Mouse (Mus musculus) adrenal gland, postnatal 10 days (tissue): ENCODE measurements at regions not wholly inside any gene's neighbourhood (a gene's known extent, or its start where the extent isn't known, plus 50 kb on each side); places are given as distances from the start of the nearest gene placed in this dataset.

Experiments used
- DNase-seq: peaks from one replicate; pipeline ENCODE4 v3.0.0; 2021; ENCODE audit warnings: mixed read lengths

DNA sequence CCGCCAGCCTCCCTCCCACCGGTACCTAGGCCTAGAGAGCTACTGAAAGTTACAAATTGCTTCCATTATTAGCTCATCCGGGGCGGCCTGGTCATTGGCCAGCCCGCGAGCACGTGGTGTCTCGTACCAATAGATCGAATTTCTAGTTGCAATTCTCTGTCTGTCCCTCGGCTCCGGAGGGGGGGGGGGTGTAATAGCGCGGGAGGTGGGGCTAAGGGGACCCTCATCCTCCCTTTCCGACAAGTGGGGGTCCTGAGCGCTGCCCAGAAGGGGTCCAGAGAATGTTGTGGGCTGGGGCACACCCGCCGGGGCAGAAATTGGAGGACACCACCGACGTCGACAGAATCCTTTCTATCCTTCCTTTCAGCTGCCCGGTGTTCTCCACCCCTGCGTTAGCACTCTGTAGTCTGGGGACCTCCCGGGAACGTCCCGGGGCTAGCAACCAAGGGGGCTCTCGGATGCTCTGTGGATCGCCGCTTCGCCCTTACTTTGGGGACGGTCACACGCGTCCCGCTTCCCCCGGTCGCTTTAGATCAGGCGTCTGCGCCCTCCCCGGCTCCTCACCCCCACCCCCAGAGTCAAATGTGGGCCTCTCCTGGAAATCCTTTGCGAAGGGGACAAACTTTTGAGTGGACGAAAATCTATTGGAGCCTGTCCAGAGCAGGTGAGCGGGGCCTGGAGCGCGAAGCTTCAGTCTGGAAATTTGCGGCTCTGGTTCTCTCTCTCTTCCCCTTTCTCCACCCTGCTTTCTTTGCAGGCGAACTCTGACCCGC, 64.6 kb downstream of the Smug1 start:
- peak; percentile 68 for DNase-seq

DNA sequence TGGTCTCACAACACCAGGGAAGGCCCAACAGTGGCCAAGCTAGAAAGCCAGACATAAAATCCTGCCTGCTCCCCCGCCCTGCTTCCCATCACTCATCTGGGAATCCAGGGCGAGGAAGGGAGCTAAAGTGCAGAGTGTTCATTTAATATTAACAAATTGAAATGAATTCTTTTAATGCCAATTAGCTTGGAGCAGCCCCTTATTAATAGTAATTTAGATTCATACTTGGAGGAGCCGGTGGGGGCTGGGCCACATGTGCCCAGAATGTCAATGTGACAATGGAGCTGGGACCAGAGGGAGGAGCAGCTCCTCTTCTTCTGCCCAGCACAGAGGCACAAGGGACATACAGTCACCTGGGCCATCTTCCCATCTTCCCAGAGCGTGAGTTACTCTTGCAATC, 66.8 kb downstream of the Smug1 start:
- no peak for DNase-seq

DNA sequence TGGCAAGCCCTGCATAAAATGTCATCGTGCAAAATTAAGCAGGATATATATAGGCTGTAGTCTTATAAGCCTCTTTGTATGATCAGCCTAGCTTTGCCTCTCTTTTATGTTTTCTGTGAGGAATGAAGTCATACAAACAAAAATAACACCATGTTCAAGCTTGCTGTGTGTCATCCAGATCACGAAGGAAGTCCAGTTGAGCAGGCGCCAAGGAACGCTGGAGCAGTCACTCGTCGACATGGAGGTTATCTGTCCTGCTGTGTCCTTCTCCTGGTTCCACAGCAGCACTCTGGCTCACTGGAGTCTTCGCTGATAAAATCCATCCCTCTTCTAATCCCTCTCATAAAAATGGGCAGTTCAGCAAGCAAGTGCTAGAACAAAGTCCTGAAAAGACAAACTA, 72.4 kb downstream of the Smug1 start:
- DNase-seq = peak; percentile 46

DNA sequence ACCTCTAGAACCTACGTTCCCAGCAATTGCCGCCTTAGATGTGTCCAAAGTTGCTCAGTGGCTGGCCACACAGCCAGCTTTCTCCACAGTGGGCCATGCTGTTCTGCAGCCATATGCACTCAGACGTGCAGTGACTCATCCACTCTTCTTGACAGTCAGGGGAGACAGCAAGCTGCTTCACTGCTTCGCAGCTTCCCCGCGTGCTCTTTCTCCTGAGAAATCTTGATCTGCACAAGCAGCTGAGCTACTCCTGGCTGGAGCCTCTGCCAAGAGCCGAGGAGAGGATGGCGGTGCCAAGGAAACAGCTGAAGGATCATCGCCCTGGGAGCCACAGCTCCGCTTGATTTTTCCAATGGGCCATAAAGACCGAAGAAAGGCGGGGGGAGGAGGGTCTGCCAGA, 73.2 kb downstream of the Smug1 start:
- DNase-seq = peak; percentile 63

DNA sequence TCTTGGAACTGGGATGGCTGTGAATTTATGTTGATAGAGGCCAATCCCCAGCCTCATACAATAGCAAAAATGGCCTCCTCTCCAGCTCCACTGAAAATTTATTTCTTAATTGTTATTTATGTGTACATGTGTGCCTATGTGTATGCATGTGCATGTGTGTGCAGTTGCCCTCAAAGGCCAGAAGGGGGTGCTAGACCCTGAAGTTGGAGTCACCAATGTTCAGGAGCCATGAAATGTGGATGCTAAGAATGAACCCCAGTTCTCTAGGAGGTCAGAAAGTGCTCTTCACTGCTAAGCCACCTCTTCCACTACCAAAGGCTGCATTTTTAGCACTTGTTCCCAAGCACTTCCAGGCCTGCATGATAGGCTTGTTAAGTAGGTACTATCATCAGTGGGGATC, 73.8 kb downstream of the Hoxc4 start:
- no peak for DNase-seq

DNA sequence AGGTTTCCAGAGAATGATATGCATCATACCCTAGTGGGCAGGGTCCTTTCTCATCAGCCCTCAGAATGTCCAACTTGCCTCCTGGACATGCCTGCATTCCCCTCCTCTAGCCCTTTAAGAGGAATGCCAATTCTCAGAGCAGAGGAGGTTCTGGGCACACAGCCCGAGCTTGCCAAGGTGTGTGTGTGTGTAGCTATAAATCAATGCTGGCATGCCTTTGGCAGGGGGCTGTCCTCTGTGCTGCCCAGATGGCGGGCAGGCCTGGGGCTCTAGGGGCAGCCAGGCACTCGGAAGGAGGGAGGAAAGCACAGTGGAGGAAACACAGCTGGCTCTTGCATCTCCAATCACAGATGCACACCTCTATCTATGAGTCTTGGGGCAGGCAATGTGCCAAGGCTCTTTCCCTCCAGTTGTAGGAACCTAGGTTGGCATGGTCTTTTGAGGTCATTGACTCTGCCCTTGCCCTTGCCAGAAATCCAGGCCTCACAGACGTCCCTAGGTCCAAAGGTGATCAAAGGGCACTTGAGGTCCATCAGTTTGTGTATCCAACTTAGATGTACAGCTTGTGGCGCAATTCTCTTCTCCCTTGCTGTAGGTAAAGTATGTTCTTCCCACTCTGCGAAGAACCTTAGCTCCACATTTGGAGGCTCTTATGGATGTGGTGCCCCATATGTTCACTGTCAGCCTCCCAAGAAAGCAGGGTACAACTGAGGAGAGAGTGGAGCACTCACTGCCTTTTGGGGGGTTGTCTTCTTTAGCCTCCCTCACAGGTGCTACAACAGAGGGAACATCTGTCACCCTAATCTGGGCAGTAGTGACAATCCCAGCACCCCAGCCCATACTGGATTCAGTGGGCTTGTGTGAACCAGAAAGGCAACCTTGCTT, 71.8 kb downstream of the Hoxc4 start:
- DNase-seq = peak; percentile 68

- no peak for DNase-seq
Measured at GRCm38 (mm10) chr15:103089852-103090251, 71.1 kb downstream of the Hoxc4 start.

GRCm38 (mm10) chr15:103089440-103089839, 70.7 kb downstream of the Hoxc4 start:
- no peak for DNase-seq

- peak; percentile 83 for DNase-seq
Measured at GRCm38 (mm10) chr15:103087204-103087603, 68.5 kb downstream of the Hoxc4 start.

- DNase-seq = no peak
Measured at GRCm38 (mm10) chr15:103086672-103087069, 67.9 kb downstream of the Hoxc4 start.
